Mouse (Mus musculus) CH12.LX (cell line): ENCODE measurements around the gene Emx2.

Experiments used
- BHLHE40 ChIP-seq: IDR thresholded peaks from 2 replicates; pipeline ENCODE4 v1.6.1; 2011; ENCODE audit warnings: mild to moderate bottlenecking, low read depth, low read length, improper control_type of control experiment
- CHD2 ChIP-seq: IDR thresholded peaks from 2 replicates; pipeline ENCODE4 v1.6.1; 2011; ENCODE audit warnings: low read length, improper control_type of control experiment
- CTCF ChIP-seq, 2 experiments: IDR thresholded peaks in 1 of 2; conservative IDR thresholded peaks in 1 of 2; 2 replicates each; pipeline ENCODE4 v1.5.1; 2011 to 2012; ENCODE audit warnings: low read depth in 2 of 2, low read length in 2 of 2, improper control_type of control experiment in 1 of 2, inconsistent platforms in 1 of 2, mild to moderate bottlenecking in 1 of 2, moderate library complexity in 1 of 2
- ELF1 ChIP-seq: IDR thresholded peaks from 2 replicates; pipeline ENCODE4 v1.6.1; 2014; ENCODE audit warnings: low read depth, mild to moderate bottlenecking, inconsistent platforms, low read length, improper control_type of control experiment
- MEF2A ChIP-seq: IDR thresholded peaks from 2 replicates; pipeline ENCODE4 v1.6.1; 2014; ENCODE audit warnings: low read depth, mild to moderate bottlenecking, inconsistent platforms, low read length, improper control_type of control experiment, borderline replicate concordance
- MXI1 ChIP-seq: IDR thresholded peaks from 2 replicates; pipeline ENCODE4 v1.6.1; 2011; ENCODE audit warnings: mild to moderate bottlenecking, low read depth, low read length, improper control_type of control experiment
- POLR2A ChIP-seq: IDR thresholded peaks from 2 replicates; pipeline ENCODE4 v1.6.1; 2011; ENCODE audit warnings: low read depth, mild to moderate bottlenecking, improper control_type of control experiment, low read length
- POLR2AphosphoS2 ChIP-seq: IDR thresholded peaks from 2 replicates; pipeline ENCODE4 v1.6.1; 2011; ENCODE audit warnings: low read depth, low read length, improper control_type of control experiment
- USF1 ChIP-seq: IDR thresholded peaks from 2 replicates; pipeline ENCODE4 v1.6.1; 2014; ENCODE audit warnings: low read depth, mild to moderate bottlenecking, inconsistent platforms, low read length, improper control_type of control experiment
- ZNF384 ChIP-seq: IDR thresholded peaks from 2 replicates; pipeline ENCODE4 v1.6.1; 2012; ENCODE audit warnings: low read depth, low read length, improper control_type of control experiment, inconsistent platforms

DNA sequence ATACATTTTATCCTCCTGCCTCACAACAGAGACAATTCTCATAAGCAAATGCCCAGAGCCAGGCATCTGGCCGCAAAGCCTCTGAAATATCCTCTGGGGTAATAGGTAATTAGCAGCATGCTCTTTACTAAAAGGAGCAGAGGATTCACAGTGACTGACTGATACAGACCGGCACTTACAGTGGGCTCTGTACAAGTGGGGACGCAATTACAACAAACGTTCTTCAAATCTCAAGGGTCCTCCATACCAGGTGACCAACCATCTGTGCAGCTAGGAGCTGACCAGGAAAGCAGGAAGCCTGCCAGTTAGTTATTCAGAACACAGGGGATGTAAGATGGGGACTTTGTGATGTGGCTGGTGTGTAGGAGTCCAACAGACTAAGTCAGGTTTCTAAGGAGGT is 38.7 kb downstream of the Emx2 start:
- TF ChIP-seq POLR2A (no peak), CHD2 (no peak), CTCF (conservative IDR thresholded peaks at IDR 0.05 in 1 of 2, IDR thresholded peaks at IDR 0.05 in 1 of 2; ENCODE audit: low read depth in 2 of 2, low read length in 2 of 2) (no peak), ELF1 (no peak), MXI1 (no peak), POLR2AphosphoS2 (no peak), BHLHE40 (no peak), ZNF384 (no peak), USF1 (no peak), MEF2A (no peak)
